Mouse (Mus musculus): ENCODE data around the gene St5. TPM values are rescaled to one million over a fixed set of nuclear protein-coding genes. Genes with fewer than 3 reads are reported as not detected.

The St5 gene
- polyA plus RNA-seq, 1 experiment = 123 TPM

DNA sequence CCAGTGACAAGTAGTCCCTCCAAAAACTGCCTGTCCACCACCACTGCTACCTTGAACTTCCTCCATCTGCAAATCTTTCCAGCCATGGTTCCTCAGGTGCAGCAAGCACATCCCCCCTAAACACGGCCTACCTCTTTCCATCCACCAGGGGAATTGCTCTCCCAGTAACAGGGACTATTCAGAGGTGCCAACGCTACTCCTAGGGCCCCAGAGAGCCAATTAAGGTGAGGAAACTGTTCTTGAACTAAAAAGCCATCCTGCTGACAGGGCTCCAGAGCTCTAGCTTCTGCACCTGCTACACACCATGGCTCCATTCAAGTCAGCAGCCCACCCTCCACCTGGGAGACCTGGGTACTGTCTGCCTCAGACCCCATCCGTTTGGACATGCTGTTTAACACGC lies 205.9 kb downstream of the St5 start:
- no peak for TF ChIP-seq POLR2A (IDR thresholded peaks at IDR 0.05; ENCODE audit: borderline replicate concordance, extremely low read depth, low read depth, low read length)
- TF ChIP-seq CTCF (IDR thresholded peaks at IDR 0.05; ENCODE audit: insufficient read depth, low read length) = no peak
- no peak for DNase-seq
- Histone ChIP-seq H3K4me3 (replicated peaks; ENCODE audit: extremely low read depth, low read depth, low read length) (no peak overlapping the region), H3K4me1 (ENCODE audit: control insufficient read depth, insufficient read depth, low read length) (no peaks in the 10 kb centered on the region)
- WGBS = 72% methylated on average over 4 of the region's 4 CpGs

DNA sequence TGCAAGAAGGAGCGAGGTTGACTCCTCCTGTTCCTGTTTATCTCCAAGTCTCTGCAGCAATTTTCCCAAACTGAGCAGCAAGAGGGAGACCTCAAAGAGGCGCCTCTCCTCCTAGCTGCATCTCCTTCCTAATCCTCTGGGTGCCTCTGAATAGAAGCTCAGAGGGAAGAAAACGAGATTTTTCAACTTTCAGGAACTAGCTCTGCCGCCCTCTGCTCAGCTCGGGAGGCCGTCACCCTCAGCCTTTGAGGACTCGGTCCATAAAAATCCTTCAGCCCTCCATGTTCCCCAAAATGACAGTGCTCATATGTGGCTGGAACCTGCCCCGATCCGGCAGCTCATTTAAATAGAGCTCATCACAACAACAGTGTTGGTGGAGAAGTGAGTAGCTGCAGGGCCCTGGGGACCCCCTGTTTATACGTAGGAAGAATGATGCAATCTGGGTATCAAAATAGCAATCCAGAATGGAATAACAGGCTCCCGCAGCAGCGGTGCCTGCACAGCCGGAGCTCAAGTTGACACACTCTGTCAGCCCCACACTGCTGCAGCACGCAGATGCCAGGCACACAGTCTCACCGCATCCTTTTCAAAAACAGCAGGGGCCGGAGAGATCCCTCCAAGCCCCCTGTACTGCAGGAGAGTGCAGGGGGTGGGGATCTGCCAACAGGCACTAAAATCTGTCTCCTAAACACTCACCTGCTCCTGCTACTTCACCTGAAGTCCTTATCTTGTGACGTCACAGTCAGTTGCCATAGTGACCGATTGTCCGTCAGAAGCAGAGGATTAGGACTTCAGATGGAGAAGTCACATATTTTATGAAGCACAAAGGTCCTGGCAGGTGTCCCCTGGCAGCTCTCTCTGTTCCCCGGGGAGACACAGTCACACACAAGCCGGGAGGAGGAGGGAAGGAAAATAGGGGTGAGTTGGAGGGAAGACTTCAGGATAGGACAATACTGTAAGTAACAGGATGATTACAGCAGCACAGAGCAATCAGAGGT lies 209.8 kb downstream of the St5 start:
- WGBS = 24% methylated on average over 21 of the region's 21 CpGs
- Histone ChIP-seq H3K4me1 (ENCODE audit: control insufficient read depth, insufficient read depth, low read length) (no peaks in the 10 kb centered on the region), H3K4me3 (replicated peaks; ENCODE audit: extremely low read depth, low read depth, low read length) (no peak overlapping the region)
- no peak for TF ChIP-seq POLR2A (IDR thresholded peaks at IDR 0.05; ENCODE audit: borderline replicate concordance, extremely low read depth, low read depth, low read length)
- no peak for TF ChIP-seq CTCF (IDR thresholded peaks at IDR 0.05; ENCODE audit: insufficient read depth, low read length)
- DNase-seq = no peak

DNA sequence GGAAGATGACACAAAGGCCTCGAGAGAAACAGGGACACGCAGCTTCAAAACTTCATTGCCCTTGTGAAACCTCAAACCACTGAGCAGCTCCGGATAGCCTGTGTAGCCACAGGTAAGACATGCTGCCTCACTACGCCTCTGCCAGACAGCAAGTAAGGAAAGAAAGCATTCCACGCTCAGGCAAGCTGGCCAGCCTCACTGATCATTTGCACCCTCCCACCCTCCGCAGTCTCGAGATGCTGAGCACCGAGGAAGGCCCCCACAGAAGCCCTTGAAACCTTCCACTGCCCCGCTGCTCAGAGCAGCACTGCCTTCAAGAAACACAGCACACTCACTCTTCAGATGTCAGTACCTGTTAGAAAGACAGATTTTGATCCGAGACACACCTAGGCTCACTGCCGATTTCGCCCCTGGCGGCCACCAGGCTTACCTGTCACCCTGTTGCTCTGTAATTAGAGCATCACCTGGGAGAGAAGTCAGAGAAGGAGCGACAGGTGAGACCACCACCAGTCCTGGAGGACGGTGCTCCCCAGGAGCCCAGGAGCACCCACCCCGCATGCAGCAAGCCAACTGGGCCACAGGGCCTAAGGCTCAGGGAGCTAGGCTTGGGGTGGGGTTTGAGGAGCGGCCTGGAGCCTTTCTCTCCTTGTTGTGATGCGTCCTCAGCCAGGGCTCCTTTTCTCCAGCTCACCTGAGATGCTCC lies 210.6 kb downstream of the St5 start:
- H3K4me3 ChIP-seq (replicated peaks; ENCODE audit: extremely low read depth, low read depth, low read length) = no peak overlapping the region
- no peaks in the 10 kb centered on the region for H3K4me1 ChIP-seq (ENCODE audit: control insufficient read depth, insufficient read depth, low read length)
- TF ChIP-seq CTCF (IDR thresholded peaks at IDR 0.05; ENCODE audit: insufficient read depth, low read length) = no peak
- no peak for TF ChIP-seq POLR2A (IDR thresholded peaks at IDR 0.05; ENCODE audit: borderline replicate concordance, extremely low read depth, low read depth, low read length)
- DNase-seq = no peak
- 78% methylated on average over 18 of the region's 18 CpGs for WGBS

GRCm38 (mm10) chr7:109484221-109484620 lies 219.2 kb downstream of the St5 start:
- Histone ChIP-seq H3K4me1 (ENCODE audit: control insufficient read depth, insufficient read depth, low read length) (no peaks in the 10 kb centered on the region), H3K4me3 (replicated peaks; ENCODE audit: extremely low read depth, low read depth, low read length) (no peak overlapping the region)
- DNase-seq = no peak
- WGBS = 67% methylated on average over 5 of the region's 5 CpGs
- no peak for TF ChIP-seq POLR2A (IDR thresholded peaks at IDR 0.05; ENCODE audit: borderline replicate concordance, extremely low read depth, low read depth, low read length)

GRCm38 (mm10) chr7:109480765-109481197 lies 222.6 kb downstream of the St5 start:
- no peak overlapping the region for H3K4me3 ChIP-seq (replicated peaks; ENCODE audit: extremely low read depth, low read depth, low read length)
- TF ChIP-seq POLR2A (IDR thresholded peaks at IDR 0.05; ENCODE audit: borderline replicate concordance, extremely low read depth, low read depth, low read length) = no peak
- WGBS = 29% methylated on average over 7 of the region's 7 CpGs
- peak; percentile 12 for DNase-seq
- no peaks in the 10 kb centered on the region for H3K4me1 ChIP-seq (ENCODE audit: control insufficient read depth, insufficient read depth, low read length)

- no peak for TF ChIP-seq POLR2A (IDR thresholded peaks at IDR 0.05; ENCODE audit: borderline replicate concordance, extremely low read depth, low read depth, low read length)
- DNase-seq = no peak
- Histone ChIP-seq H3K4me3 (replicated peaks; ENCODE audit: extremely low read depth, low read depth, low read length) (no peak overlapping the region), H3K4me1 (ENCODE audit: control insufficient read depth, insufficient read depth, low read length) (no peaks in the 10 kb centered on the region)
- 56% methylated on average over 3 of the region's 3 CpGs for WGBS
Observed at GRCm38 (mm10) chr7:109477926-109478325, 225.5 kb downstream of the St5 start.

Other genes with a start within 250 kb of the St5 start
- gene Trim66, start 195.5 kb downstream of the St5 start, polyA plus RNA-seq (2012; rRNA removed) = 0.08 and 0.09 TPM in 2 replicates
- gene Rpl27a, start 184.5 kb downstream of the St5 start, polyA plus RNA-seq (2012; rRNA removed) = 208 and 282 TPM in 2 replicates
- 16.3 and 18.3 TPM in 2 replicates for gene Akip1, start 85 bp upstream of the St5 start, polyA plus RNA-seq (2012; rRNA removed)
- 17.8 and 19.7 TPM in 2 replicates for gene BC051019, start 20.2 kb upstream of the St5 start, polyA plus RNA-seq (2012; rRNA removed)
- gene Ascl3, start 28.1 kb upstream of the St5 start, polyA plus RNA-seq (2012; rRNA removed) = 0.38 and 0.62 TPM in 2 replicates
- 45.4 and 60.4 TPM in 2 replicates for gene Tmem9b, start 49.3 kb upstream of the St5 start, polyA plus RNA-seq (2012; rRNA removed)
- 0.05 and 0.22 TPM in 2 replicates for gene Nrip3, start 78.4 kb upstream of the St5 start, polyA plus RNA-seq (2012; rRNA removed)
- gene Scube2, start 162.1 kb upstream of the St5 start, polyA plus RNA-seq (2012; rRNA removed) = 16.7 and 21.8 TPM in 2 replicates